Mouse (Mus musculus) ES-E14 (cell line): ENCODE measurements at regions not wholly inside any gene's neighbourhood (a gene's known extent, or its start where the extent isn't known, plus 50 kb on each side); places are given as distances from the start of the nearest gene placed in this dataset.

Experiments
- CHD2 ChIP-seq: IDR thresholded peaks from 2 replicates; pipeline ENCODE4 v1.6.1; 2014; ENCODE audit warnings: mild to moderate bottlenecking, low read depth, low read length, inconsistent platforms
- MAFK ChIP-seq: IDR thresholded peaks from 2 replicates; pipeline ENCODE4 v1.6.1; 2014; ENCODE audit warnings: mild to moderate bottlenecking, low read depth, low read length, inconsistent platforms; ENCODE audit not compliant: insufficient read depth

DNA sequence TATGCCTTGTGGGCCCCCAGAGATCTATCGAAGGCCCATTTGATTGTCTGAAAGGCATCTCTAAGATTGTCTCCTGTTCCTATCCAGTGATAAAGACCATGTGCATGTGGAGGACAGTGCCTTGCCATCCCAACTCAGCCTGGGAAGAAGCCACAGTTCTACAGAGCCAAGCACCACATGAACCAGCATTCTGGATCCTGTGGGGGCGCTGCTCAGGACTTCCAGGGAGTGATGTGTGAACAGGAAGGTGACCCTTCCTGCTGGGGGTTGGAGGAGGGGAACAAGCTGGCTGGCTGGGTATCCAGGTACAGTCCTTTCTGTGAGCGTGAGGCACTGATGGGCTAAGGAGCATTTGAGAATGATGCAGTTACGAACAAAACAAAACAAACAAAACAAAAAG, 163.8 kb downstream of the Gm26897 start:
- TF ChIP-seq CHD2 (no peak), MAFK (no peak)
